Mouse (Mus musculus): ENCODE results near the gene Ggn.

DNA sequence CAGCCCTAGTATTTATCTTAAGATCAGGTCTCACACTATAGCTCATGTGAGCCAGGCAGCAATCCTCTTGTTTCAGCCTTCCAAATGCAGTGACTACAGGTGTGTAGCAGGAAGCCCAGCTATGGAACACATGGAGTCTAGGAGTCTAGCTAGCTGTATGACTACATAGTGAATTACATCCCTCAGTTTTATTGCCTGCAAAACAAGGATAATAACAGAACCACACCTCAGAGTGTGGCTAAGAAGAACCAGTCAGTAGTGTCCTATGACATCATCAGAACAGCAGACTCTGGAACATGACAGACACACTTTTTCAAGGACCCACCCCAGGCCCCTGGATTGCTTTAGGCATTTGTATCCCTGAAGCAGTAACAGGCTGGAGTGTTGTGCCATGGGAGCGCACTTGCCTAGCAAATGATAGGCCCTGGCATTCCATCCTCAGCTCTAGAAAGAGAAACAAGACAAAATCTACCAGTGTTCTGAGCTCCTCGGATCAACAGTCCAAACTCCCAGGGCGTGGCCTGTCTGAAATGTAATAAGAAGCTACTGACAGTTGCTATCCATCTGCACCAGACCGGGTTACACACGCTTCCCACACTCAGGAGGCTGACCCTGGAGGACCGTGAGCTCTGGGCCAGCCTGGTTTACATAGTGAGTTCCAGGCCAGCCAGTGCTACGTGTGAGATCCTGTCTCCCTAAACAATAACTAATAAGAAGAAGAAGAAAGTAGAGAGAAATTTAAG is 23.2 kb upstream of the Ggn start:
- no peak for TF ChIP-seq CTCF (IDR thresholded peaks at IDR 0.05; ENCODE audit: extremely low read depth, insufficient read depth, insufficient read length, insufficient replicate concordance)
- no peak for TF ChIP-seq POLR2A (IDR thresholded peaks at IDR 0.05; ENCODE audit: low read depth, low read length)

Data from spleen, adult 2 months (tissue).